Mouse (Mus musculus): ENCODE data around the gene Gm20388. TPM values are rescaled to one million over a fixed set of nuclear protein-coding genes. Genes with fewer than 3 reads are reported as not detected.

The Gm20388 gene
- total RNA-seq, 4 experiments from 2014 or later = 0.17 to 15.1 (median 6.6) TPM

DNA sequence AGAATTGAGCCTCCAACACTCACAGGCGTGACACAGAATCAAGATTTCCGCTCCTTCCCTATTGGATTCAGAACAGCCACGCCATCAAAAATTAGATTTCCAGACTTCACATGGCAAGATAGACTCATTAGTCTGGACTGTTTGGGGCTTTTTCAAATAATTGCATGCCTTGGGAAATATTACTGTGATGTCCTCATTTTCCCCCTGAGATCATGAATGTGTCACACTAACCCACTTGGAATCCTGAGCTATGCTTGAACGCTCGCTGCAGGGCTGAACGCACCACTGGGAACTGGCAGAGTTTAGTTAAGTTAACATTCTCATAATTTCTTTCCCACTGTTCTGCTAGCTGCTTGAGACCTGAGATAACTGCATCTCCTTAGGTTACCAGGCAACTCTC is 1329.0 kb downstream of the Gm20388 start:
- no peak for DNase-seq (ENCODE audit: low spot score in 2 of 2)

DNA sequence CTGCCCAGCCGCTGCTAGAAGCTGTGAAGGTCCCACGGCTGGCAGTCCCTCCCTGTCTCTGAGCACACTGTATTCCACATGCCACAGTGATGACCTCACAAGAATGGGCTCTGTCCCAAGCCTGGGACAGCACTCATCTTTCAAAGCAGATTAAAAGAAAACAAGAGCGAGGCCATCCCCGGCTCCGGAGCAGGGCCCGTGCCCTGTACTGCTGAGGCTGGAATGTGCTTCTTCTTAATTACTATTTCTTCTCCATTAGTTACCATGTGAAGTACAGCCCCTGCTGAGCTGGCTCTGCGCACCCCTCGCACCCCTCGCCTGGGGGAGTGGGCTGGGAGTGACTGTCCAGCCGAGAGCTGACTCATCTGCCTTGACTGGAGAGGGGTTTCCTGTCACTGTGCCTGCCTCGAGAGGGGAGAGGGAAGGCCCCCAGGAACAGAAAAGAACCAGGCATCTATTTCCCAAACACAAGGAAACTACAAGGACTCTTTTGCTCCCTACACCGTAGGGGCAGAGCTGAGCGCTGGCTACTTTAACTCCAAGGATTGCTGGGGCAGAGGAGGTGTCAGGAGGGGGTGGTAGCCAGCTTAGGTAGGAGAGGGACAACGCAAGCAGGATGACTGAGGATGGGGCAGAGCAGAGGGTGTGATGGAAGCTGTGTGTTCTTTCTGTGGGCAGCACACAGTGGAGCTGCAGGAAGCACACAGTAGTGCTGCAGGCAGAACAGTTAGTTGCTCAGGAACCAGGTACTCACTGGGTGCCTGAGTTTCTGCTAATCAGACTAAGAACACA is 1331.3 kb downstream of the Gm20388 start:
- DNase-seq (ENCODE audit: low spot score in 2 of 2) = no peak

DNA sequence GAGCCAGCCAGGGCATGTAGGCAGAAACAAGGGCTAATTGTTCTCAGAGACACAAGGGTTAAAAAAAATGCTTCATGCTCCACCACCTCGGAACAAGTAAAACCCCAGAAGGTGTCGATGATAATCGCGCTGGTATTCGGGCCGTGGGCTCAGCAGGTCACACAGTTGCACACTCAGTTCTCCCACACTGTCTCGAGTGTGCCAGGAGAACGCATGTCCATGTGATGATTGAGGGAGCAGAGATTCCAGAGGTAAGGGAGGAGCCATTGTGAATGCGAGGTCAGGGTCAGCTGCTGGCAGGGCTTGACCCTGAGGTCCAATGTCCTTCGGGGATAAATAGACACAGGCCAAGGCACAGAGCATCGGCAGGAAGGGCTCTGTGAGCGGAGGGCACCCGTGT is 1332.0 kb downstream of the Gm20388 start:
- DNase-seq (ENCODE audit: low spot score in 2 of 2) = no peak

DNA sequence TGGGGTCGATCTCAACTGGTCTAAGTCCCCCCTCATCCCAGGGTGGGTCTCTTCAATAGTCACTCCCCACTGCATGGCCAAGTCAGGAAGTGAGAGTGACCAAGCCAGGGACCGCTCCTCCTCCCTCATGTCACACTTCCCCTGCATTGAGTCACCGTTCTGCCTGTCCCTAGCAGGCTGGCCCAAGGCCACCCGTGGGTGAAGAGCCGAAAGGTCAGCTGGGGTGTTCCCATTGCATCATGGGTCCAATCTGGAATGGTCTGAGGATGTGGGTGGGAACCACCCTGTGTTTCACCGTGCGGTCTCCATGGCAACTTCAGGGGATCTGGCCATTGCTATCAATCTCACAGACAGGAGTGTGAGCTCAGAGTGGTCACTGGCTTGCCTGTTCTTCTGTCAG is 1338.2 kb downstream of the Gm20388 start:
- DNase-seq (ENCODE audit: low spot score in 2 of 2) = no peak

DNA sequence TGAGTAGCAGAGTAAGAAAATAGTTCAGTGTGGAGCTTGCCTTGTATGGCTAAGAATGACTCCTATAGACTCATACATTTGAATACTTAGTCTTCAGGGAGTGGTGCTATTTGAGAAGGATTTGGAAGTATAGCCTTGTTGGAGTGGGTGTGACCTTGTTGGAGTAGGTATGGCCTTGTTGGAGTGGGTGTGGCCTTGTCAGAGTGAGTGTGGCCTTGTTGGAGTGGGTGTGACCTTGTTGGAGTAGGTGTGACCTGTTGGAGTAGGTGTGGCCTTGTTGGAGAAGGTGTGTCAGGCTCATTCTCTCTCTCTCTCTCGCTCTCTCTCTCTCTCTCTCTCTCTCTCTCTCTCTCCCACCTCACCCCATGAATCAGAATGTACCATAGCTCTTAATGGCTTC is 1338.8 kb downstream of the Gm20388 start:
- DNase-seq (ENCODE audit: low spot score in 2 of 2) = no peak

DNA sequence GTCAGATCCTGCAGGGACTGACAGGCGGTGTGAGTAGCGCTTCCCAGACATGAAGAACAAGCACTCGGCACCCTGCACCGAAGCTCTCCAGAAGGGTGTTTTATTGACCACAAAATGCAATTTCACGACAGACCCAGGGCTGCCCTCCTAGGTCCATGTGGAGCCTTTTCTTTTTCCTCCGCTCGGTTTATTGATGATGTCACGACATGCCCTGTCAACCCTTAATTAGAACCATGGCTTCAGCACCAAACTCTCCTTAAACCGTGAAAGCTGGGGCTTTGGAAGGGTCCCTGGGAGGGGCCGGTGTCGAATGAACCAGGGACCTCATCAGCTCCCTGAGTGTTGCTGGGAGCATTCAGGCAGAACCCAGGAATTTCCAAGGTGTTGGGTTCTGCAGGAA is 1340.4 kb downstream of the Gm20388 start:
- no peak for DNase-seq (ENCODE audit: low spot score in 2 of 2)

DNA sequence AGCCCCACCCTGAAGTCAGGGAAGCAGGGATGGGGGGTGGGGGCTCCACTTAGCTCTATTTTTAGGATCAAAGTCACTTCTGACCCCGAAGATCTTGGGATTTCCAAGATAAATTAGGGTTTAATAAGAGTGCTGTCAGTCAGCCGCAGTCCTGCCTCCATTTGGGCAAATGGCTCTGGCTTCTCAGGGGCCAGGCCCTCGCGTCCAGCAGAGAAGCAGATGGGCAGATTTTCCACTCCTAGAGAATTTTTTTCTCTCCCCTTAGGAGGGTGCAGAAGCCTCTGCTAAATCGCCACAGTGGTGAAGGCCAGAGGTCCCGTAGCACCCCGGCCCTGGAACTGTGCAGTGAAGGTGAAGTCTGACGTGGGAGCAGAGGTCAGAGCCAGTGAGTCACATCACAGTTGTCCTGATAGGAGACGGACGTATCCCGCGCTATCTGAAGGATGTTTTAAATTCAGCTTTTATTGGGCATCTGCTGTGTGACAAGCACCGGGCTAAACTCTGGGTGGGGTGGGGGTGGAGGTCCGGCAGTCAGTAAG is 1345.2 kb downstream of the Gm20388 start:
- no peak for DNase-seq (ENCODE audit: low spot score in 2 of 2)

DNA sequence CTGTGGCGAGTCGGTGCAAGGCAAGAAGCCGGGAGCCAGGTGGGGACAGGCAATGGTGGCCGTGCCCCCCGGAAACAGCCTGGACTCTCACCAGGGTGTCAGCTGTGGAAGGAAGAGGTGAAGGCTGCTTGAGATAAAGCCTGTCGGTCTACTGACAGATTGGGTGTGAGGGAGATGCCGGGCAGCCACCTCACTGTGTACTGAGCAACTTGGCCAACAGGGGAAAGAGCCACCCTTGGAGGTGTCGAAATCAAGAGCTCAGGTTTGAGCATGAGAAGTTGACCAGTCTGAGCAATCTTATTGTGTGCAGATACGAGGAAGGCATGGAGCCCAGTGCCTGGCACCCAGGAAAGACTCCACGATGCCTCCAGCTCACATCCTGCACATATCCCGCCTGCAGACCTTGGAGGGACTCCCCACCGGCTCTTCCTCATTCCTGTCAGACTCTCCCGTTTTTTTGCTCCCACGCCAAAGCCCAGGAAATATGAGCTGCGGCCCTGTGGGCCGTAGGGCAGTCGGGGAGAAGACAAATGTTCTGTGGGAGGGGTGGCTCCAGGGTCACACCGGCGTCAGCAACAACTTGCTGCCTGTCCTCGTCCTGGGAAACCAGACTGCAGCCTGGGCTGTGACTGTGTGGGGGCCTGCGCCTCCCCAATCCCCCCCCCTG is 1347.6 kb downstream of the Gm20388 start:
- DNase-seq (ENCODE audit: low spot score in 2 of 2) = no peak

DNA sequence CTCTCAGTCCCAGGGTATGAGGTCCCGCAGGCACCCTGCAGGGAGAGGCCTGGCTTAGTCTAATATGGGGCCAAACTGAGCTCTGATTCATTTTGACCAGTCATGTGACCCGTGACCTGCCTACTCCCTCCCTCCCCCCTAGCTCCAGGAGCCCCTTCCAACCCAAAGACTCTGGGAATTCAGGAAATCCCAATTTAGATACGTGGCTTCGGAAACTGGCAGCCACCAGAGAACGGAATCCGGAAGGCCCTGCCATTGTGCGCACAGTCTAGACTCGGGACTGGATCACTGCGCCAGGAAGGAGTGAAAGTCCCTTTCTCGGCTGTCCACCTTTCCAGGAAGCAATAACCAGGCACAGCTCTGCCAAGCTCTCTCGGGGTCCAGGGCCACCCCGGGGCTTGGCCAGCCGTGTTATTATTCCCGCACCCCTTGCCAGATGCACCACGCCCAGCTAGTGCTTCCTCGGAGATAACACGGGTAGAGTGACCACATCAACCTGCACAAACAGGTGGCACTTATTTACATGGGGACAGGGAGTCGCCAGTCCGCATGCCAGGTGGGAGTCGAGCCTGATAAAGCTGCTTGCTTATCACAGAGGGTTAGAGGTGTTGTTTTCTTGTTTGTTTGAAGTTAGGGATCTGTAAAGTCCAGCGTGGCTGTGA is 1352.2 kb downstream of the Gm20388 start:
- DNase-seq (ENCODE audit: low spot score in 2 of 2) = no peak

DNA sequence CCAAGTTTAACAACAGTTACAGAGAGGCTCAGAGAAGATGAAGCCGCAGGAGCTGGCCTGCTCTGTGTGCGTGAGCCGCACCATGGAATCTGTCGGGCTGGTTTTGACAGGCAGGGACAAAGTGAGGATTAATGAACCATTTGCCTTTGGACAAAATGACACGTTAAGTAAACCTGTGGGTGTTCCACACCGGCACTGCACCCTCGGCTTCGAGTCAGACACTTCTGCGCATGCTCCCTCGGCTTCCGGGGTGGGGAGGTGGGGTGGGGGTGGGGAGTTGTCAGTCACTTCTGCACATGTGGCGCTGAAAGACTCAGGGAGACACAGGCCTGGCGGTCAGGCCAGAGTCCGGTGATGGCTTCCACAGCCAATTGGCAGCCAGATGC is 1352.7 kb downstream of the Gm20388 start:
- no peak for DNase-seq (ENCODE audit: low spot score in 2 of 2)

DNA sequence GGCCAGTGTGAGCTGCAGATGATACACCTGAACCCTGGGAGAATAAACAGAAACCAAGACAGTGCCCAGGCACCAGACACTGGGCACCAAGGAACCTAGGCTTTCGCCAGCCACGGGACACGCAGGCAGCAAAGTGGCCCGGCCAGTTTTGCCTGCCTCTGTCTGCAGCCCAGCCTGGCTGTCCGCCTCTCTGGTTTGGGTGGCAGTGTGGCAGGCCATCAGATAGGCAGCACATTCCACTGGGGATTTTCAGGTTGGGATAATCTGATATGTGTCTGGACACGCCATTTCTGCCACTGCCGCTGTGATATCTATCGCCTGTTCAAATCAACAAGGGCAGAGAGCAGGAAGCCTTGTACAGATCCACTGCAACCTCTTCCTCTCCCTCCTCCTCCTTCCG is 1353.6 kb downstream of the Gm20388 start:
- DNase-seq (ENCODE audit: low spot score in 2 of 2) = no peak

DNA sequence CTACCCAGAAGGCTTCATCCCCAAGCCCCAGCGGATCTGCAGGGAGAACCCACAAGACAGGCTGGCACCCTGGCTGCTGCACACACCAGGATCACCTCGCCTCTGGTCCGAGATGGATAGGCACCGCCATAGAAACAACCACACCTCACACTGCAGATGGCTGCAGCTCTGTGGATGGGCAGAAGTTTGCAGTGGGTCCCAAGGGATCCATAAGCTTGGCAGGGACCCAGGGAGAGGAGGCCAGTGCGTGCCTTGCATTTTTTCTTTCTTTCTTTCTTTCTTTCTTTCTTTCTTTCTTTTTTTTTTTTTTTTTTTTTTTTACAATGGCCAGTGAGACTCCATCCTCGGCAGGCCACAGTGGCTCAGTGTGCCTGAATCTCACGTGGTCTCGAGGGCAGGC is 1360.9 kb downstream of the Gm20388 start:
- DNase-seq (ENCODE audit: low spot score in 2 of 2) = no peak

DNA sequence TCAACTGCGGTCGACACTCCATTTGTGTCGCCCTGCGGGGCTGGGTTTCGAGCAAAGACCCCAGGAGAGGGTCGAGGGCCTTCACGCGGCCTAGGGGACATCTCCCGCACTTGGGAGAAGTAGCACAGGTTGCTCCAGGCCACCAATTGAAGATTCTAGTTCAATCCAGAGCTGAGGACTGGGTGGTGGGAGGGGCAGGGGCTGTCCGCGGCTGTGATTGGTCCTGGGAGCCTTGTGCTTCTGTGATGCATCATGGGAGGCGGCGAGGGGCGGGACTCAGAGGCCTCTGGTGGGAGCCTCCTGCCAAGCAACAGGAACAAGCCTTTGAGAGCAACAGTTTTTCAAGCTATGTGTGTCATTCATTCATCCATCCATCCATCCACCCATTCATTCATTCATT is 1362.6 kb downstream of the Gm20388 start:
- DNase-seq (ENCODE audit: low spot score in 2 of 2) = no peak

DNA sequence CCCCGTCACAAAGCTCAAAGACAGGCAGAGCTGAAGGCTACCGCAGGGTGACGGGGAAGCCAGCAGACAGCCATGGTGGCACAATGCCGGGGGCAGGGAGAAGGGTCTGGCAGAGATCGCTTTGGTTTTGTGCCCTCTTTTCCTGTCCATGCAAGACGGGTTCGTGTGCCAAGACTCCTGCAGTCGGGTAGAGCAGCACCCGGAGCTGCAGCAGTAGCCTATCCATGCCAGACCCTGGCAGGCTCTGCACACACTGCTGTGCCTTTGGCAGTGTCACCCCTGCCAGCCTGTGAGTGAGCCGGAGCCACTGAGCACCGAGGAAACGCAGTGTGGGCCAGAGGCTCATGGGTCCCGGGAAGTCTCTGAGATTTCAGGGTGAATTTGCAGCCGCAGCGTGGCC is 1363.0 kb downstream of the Gm20388 start:
- DNase-seq (ENCODE audit: low spot score in 2 of 2) = no peak

DNA sequence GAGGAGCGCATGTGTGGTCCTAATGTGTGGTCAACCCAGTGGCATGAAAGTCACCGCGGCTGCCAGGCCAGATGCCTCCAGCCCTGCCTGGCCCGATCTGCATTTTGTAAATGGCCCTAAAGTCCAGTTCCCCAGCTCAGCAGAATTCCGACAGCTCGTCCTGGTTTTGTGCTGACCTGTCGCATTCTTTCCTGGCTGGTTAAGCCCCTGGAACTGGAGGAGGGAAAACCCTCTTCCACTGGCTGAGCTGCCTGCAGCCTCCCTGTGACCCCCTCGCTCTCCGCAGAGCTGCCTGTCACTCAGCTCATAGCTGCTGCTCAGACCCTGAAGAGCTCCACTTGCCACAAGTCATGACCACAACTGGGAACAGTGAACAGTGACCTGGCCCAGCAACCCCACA is 1369.8 kb downstream of the Gm20388 start:
- DNase-seq (ENCODE audit: low spot score in 2 of 2) = no peak

DNA sequence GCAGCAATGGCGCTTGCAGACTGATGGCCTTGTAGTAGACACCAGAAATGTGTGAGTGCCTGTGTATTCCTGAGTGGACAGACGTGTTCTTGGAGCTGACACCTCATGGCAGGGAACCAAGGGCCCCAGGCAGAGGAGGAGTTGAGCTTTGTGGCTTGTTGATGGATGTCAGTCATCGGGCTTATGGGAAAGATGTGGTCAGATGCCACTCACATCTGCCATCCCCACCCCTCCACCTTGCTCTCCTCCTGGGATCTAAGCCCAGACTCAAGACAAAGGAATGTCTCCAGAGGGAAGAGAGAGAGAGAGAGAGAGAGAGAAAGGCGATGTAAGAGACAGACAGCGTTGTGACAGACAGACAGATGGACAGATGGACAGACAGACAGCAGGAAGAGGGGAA is 1378.7 kb downstream of the Gm20388 start:
- no peak for DNase-seq (ENCODE audit: low spot score in 2 of 2)

DNA sequence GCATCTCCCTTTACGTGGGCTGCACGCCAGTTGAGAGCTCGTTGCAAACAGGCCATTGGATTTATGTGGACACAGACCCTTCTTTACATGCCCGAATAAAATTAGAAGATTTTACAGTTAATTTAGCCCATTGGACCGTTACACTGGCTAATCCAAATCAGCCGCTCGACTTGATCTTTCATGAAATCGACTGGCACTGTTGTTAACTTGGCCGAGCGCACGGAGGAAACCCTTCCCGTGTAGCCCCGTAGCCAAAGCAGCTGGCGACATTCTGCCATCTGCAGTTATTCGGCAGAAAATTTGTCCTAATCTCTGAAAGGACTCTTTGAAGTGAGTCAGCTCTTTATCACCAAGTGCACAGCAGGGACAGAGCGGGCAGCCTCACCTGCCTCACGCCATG is 1379.9 kb downstream of the Gm20388 start:
- no peak for DNase-seq (ENCODE audit: low spot score in 2 of 2)

DNA sequence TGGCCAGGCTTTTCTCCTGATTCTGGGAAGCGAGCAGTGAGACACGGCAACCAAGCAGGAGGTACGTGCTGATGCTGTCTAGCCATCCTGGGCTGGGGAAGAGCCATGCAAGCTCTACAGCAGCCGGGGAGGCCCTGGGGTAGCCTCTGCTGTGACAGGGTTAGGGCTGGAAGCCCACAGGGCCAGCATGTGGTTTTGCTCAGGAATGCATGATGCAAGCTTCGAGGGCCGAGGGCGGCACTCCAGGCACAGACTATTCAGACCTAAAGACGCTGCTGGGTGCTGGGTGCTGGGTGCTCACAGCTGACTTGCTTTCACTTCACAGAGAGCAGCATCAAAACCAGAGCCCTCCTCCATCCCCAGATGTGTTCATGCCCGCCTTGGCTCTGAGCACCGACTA is 1382.8 kb downstream of the Gm20388 start:
- no peak for DNase-seq (ENCODE audit: low spot score in 2 of 2)

DNA sequence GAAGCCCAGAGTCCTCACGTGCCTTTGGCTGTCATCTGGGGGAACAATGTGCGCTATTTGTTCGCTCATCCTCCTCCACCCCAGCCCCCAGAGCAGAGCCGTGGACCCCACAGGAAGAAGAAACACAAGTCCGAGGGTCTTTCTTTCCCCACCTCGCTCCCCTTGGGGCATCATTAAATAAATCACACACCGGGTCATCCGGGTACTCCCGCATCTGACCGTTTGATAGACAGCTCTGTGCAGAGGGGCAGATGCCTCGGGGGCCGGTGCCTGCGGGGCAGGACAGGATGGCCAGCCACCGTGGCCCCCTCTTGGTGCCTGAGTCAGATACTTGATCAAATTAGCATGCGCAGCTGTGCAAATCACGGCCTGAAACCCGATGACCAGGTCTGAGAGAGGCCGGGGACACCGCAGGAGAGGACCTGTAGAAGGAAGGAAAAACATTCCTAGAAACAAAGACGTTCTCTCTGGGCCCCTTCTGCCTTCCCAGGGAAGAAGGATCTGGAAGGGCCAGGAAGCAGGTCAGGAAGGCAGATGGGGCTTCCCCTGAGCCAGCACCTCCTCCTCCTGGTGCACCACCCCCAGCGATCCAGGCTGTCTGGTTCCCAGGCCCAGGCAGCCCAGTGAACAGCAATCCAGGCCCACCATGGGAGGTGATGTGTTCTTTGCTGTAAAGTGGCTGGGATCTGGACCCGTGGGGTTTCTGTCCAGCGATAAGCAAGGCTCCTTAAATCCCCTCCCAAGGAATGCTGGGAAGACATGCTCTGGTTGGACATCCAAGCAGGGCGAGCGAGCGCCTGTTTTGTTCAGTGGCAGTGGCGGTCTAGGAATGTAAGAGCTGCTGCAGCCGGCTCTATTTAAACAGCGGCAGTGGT is 1383.8 kb downstream of the Gm20388 start:
- DNase-seq (ENCODE audit: low spot score in 2 of 2) = no peak

DNA sequence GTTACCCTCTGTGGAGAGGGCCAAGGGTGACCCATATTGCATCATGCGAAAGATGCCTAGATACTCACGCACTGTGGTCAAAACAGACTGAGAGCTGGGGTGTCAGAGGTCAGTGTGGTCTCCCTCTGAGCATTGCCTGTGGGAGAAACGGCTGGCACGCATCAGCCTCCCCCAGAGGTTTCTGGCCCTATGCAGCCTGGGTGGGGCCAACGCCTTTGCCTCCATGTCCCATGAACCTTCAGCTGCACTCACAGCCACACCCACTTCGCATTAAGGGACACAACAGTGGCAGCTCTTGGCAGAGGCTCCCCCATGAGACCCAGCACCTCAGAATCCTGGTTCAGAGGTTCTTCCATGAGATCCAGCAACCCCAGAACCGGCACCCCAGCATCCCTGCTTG is 1385.4 kb downstream of the Gm20388 start:
- no peak for DNase-seq (ENCODE audit: low spot score in 2 of 2)

DNA sequence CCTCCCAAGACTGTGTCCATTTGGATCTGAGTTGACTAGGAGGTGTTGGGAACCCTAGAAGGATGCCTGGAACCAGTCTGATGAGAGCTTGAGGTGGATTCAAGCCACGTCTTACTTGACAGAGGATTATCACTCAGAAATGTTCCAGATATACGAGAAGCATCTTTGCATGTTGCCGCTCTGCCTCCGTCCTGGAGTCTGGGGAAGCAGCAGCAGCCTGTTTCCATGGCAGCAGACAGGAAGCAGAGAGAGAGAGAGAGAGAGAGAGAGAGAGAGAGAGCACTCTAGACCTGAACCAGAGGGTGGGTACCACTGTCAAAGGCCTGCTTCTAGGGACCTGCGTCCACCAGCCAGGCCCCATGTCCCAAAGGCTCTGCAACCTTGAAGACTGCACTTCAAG is 1386.0 kb downstream of the Gm20388 start:
- no peak for DNase-seq (ENCODE audit: low spot score in 2 of 2)
